Mouse (Mus musculus): ENCODE data around the gene Trmt2b.
"Not testable (repeated sequence)": the region's sequence is repeated elsewhere in the genome, so short reads cannot be mapped to it uniquely, and the experiment has no call there.

The Trmt2b gene

DNA sequence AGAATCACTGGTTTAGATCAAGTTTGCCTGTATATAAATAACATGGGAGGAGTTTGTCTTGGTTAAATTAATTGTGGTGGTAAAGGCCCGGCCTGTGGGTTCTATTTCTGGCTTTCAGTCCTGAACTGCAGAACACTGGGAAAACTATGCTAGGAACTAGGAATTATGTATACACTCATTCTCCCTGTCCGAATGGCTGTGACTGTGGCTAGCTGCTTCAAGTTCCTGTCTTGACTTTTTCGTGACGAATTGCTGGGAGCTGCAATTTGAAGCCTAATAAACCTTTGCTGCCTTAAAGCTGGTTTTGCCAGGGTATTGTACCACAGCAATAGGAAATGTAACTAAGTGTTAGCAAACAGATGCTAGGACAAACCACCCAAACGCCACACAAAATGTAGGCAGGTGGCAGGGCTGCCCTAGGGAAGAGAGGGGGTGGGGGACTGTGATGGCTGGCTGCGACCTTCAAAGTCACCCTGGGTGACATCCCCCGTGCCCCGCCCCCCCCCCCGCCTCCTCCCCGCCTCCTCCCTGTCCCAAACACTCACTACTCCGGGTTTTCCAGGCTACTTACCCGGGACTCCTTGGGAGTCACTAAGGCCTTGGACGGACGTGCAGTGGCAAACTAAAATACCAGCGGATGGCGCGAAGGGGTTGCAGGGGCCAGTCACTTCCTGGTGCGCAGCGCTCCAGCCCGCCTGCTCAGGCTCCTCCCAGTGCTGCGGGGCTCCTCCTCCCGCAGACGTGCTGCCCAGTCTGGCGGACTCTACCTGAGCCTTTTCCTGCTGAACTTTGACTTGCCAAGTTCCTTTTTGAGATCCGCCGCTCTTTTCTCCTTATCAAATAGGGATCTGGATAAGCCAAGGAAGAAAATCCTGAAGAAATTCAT lies at the start of gene Trmt2b:
TSS of gene Trmt2b (minus strand) at position 710 of the 886 bp plus-strand sequence.
- peak; percentile 48 for DNase-seq (ENCODE audit: low spot score)

GRCm38 (mm10) chrX:134319153-134319932 lies 42.6 kb upstream of the Trmt2b start:
- DNase-seq (ENCODE audit: low spot score), result no peak

- DNase-seq (ENCODE audit: low spot score), result not testable (repeated sequence)
Observed at GRCm38 (mm10) chrX:134311193-134311592, 34.4 kb upstream of the Trmt2b start.

GRCm38 (mm10) chrX:134308275-134308634 lies 31.5 kb upstream of the Trmt2b start:
- no peak for DNase-seq (ENCODE audit: low spot score)

DNA sequence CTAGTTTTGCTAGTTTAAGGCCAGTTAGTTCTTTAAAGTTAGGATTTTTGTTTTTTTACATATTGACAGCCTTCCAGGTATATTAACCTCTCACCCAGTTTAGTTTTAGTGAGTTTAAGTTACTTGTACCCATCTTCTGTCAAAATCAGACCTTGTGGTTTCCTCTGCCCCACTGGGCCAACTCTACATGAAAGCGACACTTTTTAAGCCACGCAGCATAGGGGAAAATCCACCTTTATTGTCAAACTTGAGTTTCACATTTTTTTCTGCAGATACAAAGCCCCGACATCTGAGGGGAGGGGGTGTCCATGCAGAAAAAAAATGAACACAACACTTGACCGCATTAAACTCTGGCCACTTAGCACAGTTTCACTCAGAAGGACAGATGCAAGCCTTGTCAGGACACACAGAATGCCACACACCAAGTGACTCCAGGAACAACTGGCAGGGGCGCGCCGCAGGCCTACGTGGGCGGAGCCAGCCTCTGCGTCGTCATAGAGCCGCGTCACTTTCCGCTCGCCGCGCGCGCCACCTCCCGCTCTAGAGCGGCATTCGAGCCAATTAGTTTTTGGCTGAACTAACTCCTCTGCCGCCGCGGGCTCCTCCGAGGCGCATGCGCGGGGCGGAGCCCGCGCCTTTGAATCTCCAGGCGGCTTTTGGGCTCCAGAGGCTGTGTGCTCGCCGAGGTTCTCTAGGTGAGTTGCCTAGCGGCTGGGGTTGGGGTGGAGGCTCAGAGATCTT lies 30.9 kb upstream of the Trmt2b start, which contains the start of gene Cenpi:
TSS of gene Cenpi (plus strand) at position 551 of the 741 bp plus-strand sequence.
- peak; percentile 72 for DNase-seq (ENCODE audit: low spot score)

DNA sequence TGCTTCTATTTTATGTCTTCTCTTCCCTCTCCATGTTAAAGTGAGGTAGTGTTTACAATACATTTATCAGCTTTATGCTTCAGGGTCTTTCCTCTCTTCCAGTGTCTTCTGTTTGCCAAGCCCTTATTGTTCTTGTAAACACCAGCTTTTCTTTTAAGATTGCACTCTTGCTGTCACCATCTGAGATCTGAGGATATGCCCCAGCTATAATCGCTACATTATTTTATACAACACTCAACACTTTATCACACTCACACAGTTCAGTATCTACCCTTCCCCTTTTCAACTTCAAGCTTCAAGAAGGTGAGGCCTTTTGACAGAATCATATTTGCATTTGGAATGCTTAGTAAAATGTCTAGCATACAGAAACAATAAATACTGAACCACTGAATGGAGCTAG lies 26.5 kb upstream of the Trmt2b start:
- no peak for DNase-seq (ENCODE audit: low spot score)

GRCm38 (mm10) chrX:134300219-134300618 lies 23.4 kb upstream of the Trmt2b start:
- DNase-seq (ENCODE audit: low spot score), result no peak

GRCm38 (mm10) chrX:134297195-134297594 lies 20.4 kb upstream of the Trmt2b start:
- DNase-seq (ENCODE audit: low spot score), result no peak

DNA sequence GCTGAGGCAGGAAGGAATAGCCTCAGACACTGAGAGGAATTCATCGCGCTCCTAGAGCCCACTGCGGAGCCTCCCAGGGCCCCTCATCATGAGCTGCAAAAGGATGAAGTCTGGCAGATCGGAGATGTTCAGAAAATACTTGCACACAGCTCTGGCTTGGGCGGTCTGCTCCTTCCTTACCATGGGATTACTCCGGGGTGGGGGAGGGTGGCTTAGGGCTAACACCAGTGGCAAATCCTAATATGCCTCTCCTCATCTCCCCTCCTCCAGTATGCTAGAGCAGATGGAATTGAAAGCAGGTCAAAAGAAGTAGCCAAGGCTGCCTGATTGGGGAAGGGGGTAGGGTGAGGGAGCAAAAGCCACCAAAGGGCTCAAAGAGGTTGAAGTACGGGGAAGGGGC lies 20.0 kb upstream of the Trmt2b start:
- no peak for DNase-seq (ENCODE audit: low spot score)

DNA sequence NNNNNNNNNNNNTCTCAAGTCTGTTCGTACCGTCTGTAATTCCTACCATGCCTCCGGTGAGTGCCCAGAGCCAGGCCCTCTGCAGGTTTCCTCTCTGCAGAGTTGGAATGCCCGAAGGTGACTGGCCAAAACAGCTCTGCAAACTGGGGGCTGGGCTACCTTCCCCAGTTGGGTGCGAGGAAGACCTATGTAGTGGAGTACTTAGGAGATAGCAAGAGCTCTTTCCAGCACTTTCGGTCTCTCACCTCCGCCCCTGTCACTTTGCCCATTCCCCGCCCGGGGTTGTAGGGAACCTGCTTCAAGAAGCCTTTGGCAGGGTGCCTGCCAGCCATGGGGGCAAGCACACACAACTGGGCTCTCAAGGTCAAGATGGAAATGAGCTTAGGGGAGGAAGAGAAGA lies 19.5 kb upstream of the Trmt2b start:
- no peak for DNase-seq (ENCODE audit: low spot score)

GRCm38 (mm10) chrX:134287305-134287704 lies 10.5 kb upstream of the Trmt2b start:
- no peak for DNase-seq (ENCODE audit: low spot score)

- no peak for DNase-seq (ENCODE audit: low spot score)
Observed at GRCm38 (mm10) chrX:134285791-134286190, 9.0 kb upstream of the Trmt2b start.

DNA sequence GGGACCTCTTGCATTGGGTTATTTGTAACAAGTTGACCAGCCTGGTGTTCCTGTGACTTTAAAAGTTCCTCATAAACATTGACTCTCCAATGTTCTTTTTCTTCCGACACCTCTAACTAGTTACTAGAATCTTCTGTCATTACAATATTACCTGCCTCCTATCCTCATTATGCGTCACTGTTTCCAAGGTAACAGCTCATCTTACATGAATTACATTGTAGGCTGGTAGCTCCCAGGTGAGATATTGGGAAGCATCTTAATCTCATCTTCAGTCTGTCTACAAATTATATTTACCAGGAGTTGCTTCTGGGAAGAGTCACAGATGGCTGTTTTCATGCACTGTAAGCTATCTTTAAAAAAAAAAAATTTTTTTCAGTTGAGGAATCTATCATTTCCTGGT lies 8.3 kb upstream of the Trmt2b start:
- no peak for DNase-seq (ENCODE audit: low spot score)

DNA sequence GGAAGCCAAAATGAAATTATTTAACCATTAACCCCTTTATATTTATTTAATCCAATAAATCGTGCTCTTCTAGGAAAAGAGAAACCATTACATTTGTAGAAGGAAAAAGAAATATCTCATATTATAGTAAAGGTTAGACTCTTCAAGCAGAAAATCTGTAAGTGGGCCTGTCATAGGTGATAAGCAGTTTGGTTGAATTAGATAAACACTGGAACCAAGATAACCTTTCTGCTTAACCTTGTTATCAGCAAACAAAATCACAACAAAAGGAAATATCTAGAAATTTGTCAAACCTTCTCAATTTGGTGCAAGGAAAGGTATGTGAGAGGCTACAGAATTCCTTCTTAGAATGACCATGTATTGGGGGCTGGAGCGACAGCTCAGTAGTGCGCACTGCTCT lies 3.7 kb upstream of the Trmt2b start:
- no peak for DNase-seq (ENCODE audit: low spot score)

GRCm38 (mm10) chrX:134275715-134276114 lies 1.1 kb downstream of the Trmt2b start:
- DNase-seq (ENCODE audit: low spot score), result no peak

GRCm38 (mm10) chrX:134262129-134262528 lies 14.7 kb downstream of the Trmt2b start:
- no peak for DNase-seq (ENCODE audit: low spot score)

DNA sequence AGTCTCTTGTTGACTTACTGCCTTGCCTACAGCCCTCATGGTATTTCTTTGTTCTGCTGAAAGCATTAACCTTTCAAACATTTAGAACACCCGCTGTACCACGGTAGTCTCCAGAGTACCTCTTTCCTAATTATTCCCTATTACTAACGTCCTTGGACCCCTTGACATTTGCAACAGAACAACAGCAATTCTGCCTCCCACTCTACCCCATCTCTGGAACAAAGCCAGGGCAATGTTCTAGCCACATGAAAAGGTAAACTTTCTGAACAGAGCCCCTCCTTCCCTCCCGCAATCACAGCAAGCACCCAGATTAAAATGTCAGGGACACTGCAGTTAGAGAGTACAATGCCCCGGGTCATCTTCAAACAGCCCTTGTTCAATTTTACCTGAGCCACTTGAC lies 15.6 kb downstream of the Trmt2b start:
- no peak for DNase-seq (ENCODE audit: low spot score)

DNA sequence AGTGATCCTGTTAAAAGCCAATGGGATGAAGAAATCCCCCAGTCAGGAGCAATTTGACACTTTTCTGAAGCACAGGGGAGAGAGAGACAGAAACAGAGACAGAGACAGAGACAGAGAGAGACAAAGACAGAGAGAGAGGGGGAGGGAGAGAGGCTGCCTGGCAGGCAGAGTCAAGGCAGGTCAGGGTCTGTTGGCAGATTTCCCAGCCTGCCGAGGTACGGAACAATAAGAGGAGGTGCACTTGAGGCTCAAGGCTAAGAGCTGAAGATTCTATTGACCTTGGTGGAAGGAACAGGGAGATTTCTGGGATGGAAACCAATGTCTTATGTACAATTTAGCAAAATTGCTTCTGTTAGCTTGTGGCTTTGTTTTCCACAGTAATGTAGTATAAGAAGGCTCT lies 28.6 kb downstream of the Trmt2b start:
- DNase-seq (ENCODE audit: low spot score), result no peak

DNA sequence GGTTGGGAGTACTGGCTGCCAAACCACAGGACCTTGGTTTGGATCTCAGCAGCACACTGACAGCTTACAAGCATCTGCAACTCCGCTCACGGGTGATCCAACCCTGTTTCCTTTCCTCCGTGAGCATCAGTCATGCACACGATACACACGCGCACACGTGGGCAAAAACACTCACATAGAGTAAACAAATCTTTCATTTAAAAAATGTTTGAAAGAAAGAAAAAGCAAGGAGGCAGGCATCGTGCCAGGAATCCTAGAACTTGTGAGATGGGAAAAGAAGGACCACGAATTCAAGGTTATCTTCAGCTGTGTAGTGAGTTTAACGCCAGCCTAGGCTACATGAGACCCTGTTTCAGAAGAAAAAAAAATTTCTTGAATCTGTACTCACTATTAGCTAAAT lies 30.8 kb downstream of the Trmt2b start:
- no peak for DNase-seq (ENCODE audit: low spot score)

DNA sequence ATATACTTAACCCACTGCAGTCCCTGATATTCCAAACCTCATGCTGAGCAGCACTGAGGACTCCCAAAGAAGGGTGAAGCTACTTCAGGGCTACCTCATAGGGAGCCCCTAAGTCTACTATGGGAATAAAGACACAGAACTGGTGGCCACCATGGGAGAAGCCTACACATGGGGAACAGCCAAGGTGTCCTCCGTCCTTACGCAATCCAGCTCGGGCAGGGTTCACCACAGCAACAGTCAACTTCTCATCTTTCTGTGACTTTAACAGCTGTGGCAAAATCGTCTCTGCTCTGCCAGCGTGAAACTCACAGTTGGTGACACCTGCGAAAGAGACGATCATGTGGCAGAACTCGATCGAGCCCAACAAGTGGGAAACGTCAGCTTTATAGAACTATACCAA lies 38.5 kb downstream of the Trmt2b start:
- no peak for DNase-seq (ENCODE audit: low spot score)

DNA sequence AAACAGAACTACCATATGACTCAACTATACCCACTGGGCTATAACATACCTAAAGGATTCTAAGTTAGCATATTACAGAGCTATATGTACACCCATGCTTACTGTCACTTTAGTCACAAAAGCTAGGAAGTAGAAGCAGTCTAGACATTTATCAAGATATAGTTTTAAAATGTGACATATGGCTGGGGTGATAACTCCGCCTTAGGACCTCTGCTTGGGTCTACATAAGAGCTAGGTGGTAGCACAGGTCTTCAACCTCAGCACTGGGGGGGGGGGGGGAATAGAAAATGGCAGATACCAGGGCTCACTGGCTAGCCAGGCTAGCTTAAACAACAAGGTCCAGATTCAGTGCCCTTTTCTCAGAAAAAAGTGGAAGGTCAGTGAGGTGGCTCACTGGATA lies 43.7 kb downstream of the Trmt2b start:
- no peak for DNase-seq (ENCODE audit: low spot score)

GRCm38 (mm10) chrX:134221856-134222255 lies 54.9 kb downstream of the Trmt2b start, which contains the start of gene Nox1:
TSS of gene Nox1 (minus strand) at chrX:134221956.
- DNase-seq (ENCODE audit: low spot score), result no peak
